In genomic region chr11:33931836-33932385, GRCm38 (mm10) we compare ENCODE assay signal across 7 mouse cellular contexts. TPM values are rescaled to one million over a fixed set of nuclear protein-coding genes. Genes with fewer than 3 reads are reported as not detected.
DNase-seq lines count a peak whose midpoint lies in the region; ATAC-seq and TF ChIP-seq lines count a peak whose summit lies in the region.

No protein-coding gene starts in this region.

- peak; percentile 8; the same call in 1 of the 2 replicates for ATAC-seq in G1E (ENCODE audit: extremely low read depth, insufficient number of reproducible peaks, low FRiP score, poor library complexity, severe bottlenecking)
- 0 out of 2 replicates have a peak, but pooled peaks have one; percentile 29 for ATAC-seq in liver, postnatal 0 days

- WGBS in liver, postnatal 0 days (ENCODE audit: insufficient replicate concordance), result 10% methylated on average over 9 of the region's 10 CpGs
- 8% methylated on average over 9 of the region's 10 CpGs for WGBS in small intestine, adult 2 months

- TF ChIP-seq POLR2A in small intestine, adult 2 months (IDR thresholded peaks at IDR 0.05; ENCODE audit: low read depth, low read length), result no peak

- H3K9me3 ChIP-seq in G1E (replicated peaks), result peaks cover 31% of the 10 kb centered on the region
- no peaks in the 10 kb centered on the region for H3K9me3 ChIP-seq in liver, postnatal 0 days (ENCODE audit: low read length)

- peak; percentile 95 for DNase-seq in CD4-positive, CD25-positive, alpha-beta regulatory T cell, adult 2 months (ENCODE audit: low read depth, low spot score)
- no peak for DNase-seq in G1E (ENCODE audit: low spot score)
- DNase-seq in induced T-regulatory cell, adult 2 months (ENCODE audit: low read depth), result peak; percentile 94
- DNase-seq in liver, postnatal 0 days, result peak; percentile 78
- DNase-seq in layer of hippocampus, postnatal 36 days, result no peak
- no peak for DNase-seq in cerebellum, adult 9-11 months

- H3K27me3 ChIP-seq in G1E (ENCODE audit: insufficient read depth, low read length), result no peaks in the 10 kb centered on the region
- H3K27me3 ChIP-seq in liver, postnatal 0 days (ENCODE audit: insufficient read depth, low read length), result no peaks in the 10 kb centered on the region
- H3K27me3 ChIP-seq in small intestine, adult 2 months (ENCODE audit: control insufficient read depth, insufficient read depth, low read length), result no peaks in the 10 kb centered on the region

- no peaks in the 10 kb centered on the region for H3K36me3 ChIP-seq in G1E (replicated peaks)
- no peaks in the 10 kb centered on the region for H3K36me3 ChIP-seq in liver, postnatal 0 days (replicated peaks; ENCODE audit: insufficient read depth, low read length)
- H3K36me3 ChIP-seq in small intestine, adult 2 months (ENCODE audit: control insufficient read depth, insufficient read depth, low read length), result no peaks in the 10 kb centered on the region

- TF ChIP-seq EP300 in liver, postnatal 0 days (IDR thresholded peaks at IDR 0.05; ENCODE audit: low read depth), result no peak

- no peak for TF ChIP-seq CTCF in G1E (IDR thresholded peaks at IDR 0.05; ENCODE audit: low read depth, low read length)
- no peak for TF ChIP-seq CTCF in liver, postnatal 0 days (IDR thresholded peaks at IDR 0.05; ENCODE audit: low read depth)
- TF ChIP-seq CTCF in small intestine, adult 2 months (IDR thresholded peaks at IDR 0.05; ENCODE audit: extremely low read depth, insufficient read length, insufficient replicate concordance, low read depth, low read length), result no peak

- no peak overlapping the region for H3K4me3 ChIP-seq in G1E (ENCODE audit: low read depth, low read length)
- no peak overlapping the region for H3K4me3 ChIP-seq in liver, postnatal 0 days (ENCODE audit: low read depth, low read length)
- peak overlapping the region; percentile 44 for H3K4me3 ChIP-seq in small intestine, adult 2 months (ENCODE audit: low read depth, low read length)

- no peaks in the 10 kb centered on the region for H3K4me1 ChIP-seq in G1E (ENCODE audit: insufficient read depth, low read depth, low read length)
- H3K4me1 ChIP-seq in liver, postnatal 0 days (ENCODE audit: insufficient read depth), result peaks cover 5% of the 10 kb centered on the region
- peaks cover 8% of the 10 kb centered on the region; the same call in 1 of the 2 replicates for H3K4me1 ChIP-seq in small intestine, adult 2 months (ENCODE audit: control insufficient read depth, insufficient read depth, insufficient read length, low read length)

- H3K4me2 ChIP-seq in liver, postnatal 0 days (ENCODE audit: low read depth, low read length), result peak overlapping the region; percentile 36; the same call in 1 of the 2 replicates

- no peak overlapping the region for H3K9ac ChIP-seq in liver, postnatal 0 days (replicated peaks)

- H3K27ac ChIP-seq in liver, postnatal 0 days (ENCODE audit: low read depth), result no peak overlapping the region
- H3K27ac ChIP-seq in small intestine, adult 2 months (ENCODE audit: insufficient read depth, low read depth, low read length), result peak overlapping the region; percentile 68

RNA-seq across cellular contexts. Expression of gene Kcnmb1, which starts 30.9 kb away (rescaled TPM):
- total RNA-seq in G1E (2014; fragmentation: Nextera tagmentation) (not detected in 2 replicates), G1E (2017) (0.16 TPM in 1 of 2 replicates, not detected in the other)
- not detected in 2 replicates for polyA plus RNA-seq in G1E (2012)
- polyA plus RNA-seq in liver, postnatal 0 days (2015; fragmentation: Nextera tagmentation; extraction: Ambion mirVana), result 0.02 and 0.05 TPM in 2 replicates
- 2.0 and 2.1 TPM in 2 replicates for polyA plus RNA-seq in small intestine, adult 2 months (2012; rRNA removed)
- under 1 TPM; 0.20 TPM for total RNA-seq in layer of hippocampus, postnatal 36 days (2021)

Comparison
In these comparisons a context has a peak if more than half of its experiments do, and no peak if none do; other contexts are left out.
1. DNase-seq: peak in CD4-positive, CD25-positive, alpha-beta regulatory T cell, adult 2 months (single experiment), induced T-regulatory cell, adult 2 months (single experiment) and liver, postnatal 0 days (single experiment); none in G1E (single experiment), layer of hippocampus, postnatal 36 days (0 of 2) and cerebellum, adult 9-11 months (single experiment).